Mouse (Mus musculus): ENCODE measurements around the gene Slc2a5. TPM values are rescaled to one million over a fixed set of nuclear protein-coding genes. Genes with fewer than 3 reads are reported as not detected.

Gene Slc2a5
- polyA plus RNA-seq, 1 experiment = 4.5 TPM

GRCm38 (mm10) chr4:150096309-150096708, 22.8 kb upstream of the Slc2a5 start:
- Histone ChIP-seq H3K4me3 (replicated peaks; ENCODE audit: extremely low read depth, low read depth, low read length) (no peak overlapping the region), H3K4me1 (ENCODE audit: control insufficient read depth, insufficient read depth, low read length) (no peaks in the 10 kb centered on the region)
- WGBS = 76% methylated on average over 7 of the region's 7 CpGs
- TF ChIP-seq CTCF (IDR thresholded peaks at IDR 0.05; ENCODE audit: insufficient read depth, low read length) (no peak), POLR2A (IDR thresholded peaks at IDR 0.05; ENCODE audit: borderline replicate concordance, extremely low read depth, low read depth, low read length) (no peak)
- no peak for DNase-seq

DNA sequence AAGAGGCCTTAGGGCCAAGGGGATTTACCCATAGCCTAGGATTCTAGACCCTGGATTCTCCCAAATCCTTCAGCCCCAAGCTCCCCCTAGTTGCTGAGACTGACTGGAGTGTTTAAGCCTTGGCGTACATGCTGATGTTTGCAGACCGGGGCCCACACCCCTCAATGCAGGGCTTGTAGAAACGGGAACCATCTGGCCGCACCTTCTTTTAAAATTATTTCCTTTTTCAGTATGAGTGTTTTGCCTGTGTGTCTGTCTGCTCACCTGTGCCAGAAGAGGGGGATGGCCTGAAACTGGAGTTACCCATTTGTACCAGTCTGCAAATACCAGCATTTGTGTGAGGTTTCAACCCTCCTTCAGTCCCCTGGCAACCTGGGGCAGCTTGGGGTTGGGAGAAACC, 21.2 kb upstream of the Slc2a5 start:
- Histone ChIP-seq H3K4me3 (replicated peaks; ENCODE audit: extremely low read depth, low read depth, low read length) (no peak overlapping the region), H3K4me1 (ENCODE audit: control insufficient read depth, insufficient read depth, low read length) (no peaks in the 10 kb centered on the region)
- 74% methylated on average over 4 of the region's 4 CpGs for WGBS
- no peak for DNase-seq
- no peak for TF ChIP-seq POLR2A (IDR thresholded peaks at IDR 0.05; ENCODE audit: borderline replicate concordance, extremely low read depth, low read depth, low read length)
- no peak for TF ChIP-seq CTCF (IDR thresholded peaks at IDR 0.05; ENCODE audit: insufficient read depth, low read length)

DNA sequence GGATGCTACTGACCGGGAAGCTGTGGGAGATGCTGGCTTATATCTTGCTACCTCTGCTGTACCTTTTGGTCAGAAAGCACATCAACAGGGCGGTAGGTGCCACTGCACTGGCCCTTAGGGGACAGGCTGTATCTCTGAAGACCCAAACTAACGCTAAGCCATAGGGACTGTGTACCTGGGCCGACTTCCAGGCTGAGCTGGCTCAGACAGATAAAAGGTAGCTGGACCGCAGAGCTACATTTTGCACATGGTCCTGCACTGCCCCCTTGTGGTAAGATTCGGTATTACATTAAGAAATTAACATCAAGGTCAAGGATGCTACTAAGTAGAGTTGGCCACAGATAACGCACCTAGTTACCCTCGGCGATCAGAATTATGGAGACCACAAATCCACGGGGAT, 20.2 kb upstream of the Slc2a5 start:
- H3K4me3 ChIP-seq (replicated peaks; ENCODE audit: extremely low read depth, low read depth, low read length) = no peak overlapping the region
- WGBS = 15% methylated on average over 10 of the region's 10 CpGs
- TF ChIP-seq CTCF (IDR thresholded peaks at IDR 0.05; ENCODE audit: insufficient read depth, low read length) (peak; percentile 79), POLR2A (IDR thresholded peaks at IDR 0.05; ENCODE audit: borderline replicate concordance, extremely low read depth, low read depth, low read length) (no peak)
- no peaks in the 10 kb centered on the region for H3K4me1 ChIP-seq (ENCODE audit: control insufficient read depth, insufficient read depth, low read length)
- peak; percentile 51 for DNase-seq

GRCm38 (mm10) chr4:150102822-150103221, 16.3 kb upstream of the Slc2a5 start:
- H3K4me3 ChIP-seq (replicated peaks; ENCODE audit: extremely low read depth, low read depth, low read length) = no peak overlapping the region
- DNase-seq = no peak
- no peaks in the 10 kb centered on the region for H3K4me1 ChIP-seq (ENCODE audit: control insufficient read depth, insufficient read depth, low read length)
- WGBS = 89% methylated on average over 7 of the region's 7 CpGs
- TF ChIP-seq CTCF (IDR thresholded peaks at IDR 0.05; ENCODE audit: insufficient read depth, low read length) (no peak), POLR2A (IDR thresholded peaks at IDR 0.05; ENCODE audit: borderline replicate concordance, extremely low read depth, low read depth, low read length) (no peak)

DNA sequence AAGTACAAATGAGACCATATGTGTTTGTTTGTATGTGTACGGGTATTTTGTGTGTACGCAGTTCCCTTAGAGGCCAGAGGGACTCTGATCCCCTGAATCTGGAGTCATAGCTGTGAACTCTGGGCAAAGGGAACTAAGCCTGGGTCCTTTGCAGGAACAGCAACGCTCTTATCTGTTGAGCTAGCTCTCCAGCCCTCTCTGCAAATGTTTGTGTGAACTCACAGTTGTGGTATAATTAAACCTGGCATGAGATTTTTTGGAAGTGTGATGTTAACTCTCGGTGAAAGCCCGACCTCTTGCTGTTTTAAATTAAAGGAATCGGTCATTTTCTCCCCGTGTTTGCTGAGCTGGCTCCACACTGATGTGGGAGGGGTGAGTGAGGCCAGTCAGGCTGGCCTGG, 13.4 kb upstream of the Slc2a5 start:
- no peak for DNase-seq
- Histone ChIP-seq H3K4me1 (ENCODE audit: control insufficient read depth, insufficient read depth, low read length) (no peaks in the 10 kb centered on the region), H3K4me3 (replicated peaks; ENCODE audit: extremely low read depth, low read depth, low read length) (no peak overlapping the region)
- 42% methylated on average over 7 of the region's 7 CpGs for WGBS
- TF ChIP-seq POLR2A (IDR thresholded peaks at IDR 0.05; ENCODE audit: borderline replicate concordance, extremely low read depth, low read depth, low read length) (no peak), CTCF (IDR thresholded peaks at IDR 0.05; ENCODE audit: insufficient read depth, low read length) (no peak)

GRCm38 (mm10) chr4:150106637-150107036, 12.4 kb upstream of the Slc2a5 start:
- 57% methylated on average over 5 of the region's 5 CpGs for WGBS
- no peak overlapping the region for H3K4me3 ChIP-seq (replicated peaks; ENCODE audit: extremely low read depth, low read depth, low read length)
- no peak for TF ChIP-seq CTCF (IDR thresholded peaks at IDR 0.05; ENCODE audit: insufficient read depth, low read length)
- no peak for TF ChIP-seq POLR2A (IDR thresholded peaks at IDR 0.05; ENCODE audit: borderline replicate concordance, extremely low read depth, low read depth, low read length)
- DNase-seq = no peak
- no peaks in the 10 kb centered on the region for H3K4me1 ChIP-seq (ENCODE audit: control insufficient read depth, insufficient read depth, low read length)

- Histone ChIP-seq H3K4me1 (ENCODE audit: control insufficient read depth, insufficient read depth, low read length) (no peaks in the 10 kb centered on the region), H3K4me3 (replicated peaks; ENCODE audit: extremely low read depth, low read depth, low read length) (no peak overlapping the region)
- no peak for DNase-seq
- WGBS = 51% methylated on average over 3 of the region's 3 CpGs
- TF ChIP-seq POLR2A (IDR thresholded peaks at IDR 0.05; ENCODE audit: borderline replicate concordance, extremely low read depth, low read depth, low read length) = no peak
- TF ChIP-seq CTCF (IDR thresholded peaks at IDR 0.05; ENCODE audit: insufficient read depth, low read length) = no peak
Observed at GRCm38 (mm10) chr4:150109636-150110035, 9.4 kb upstream of the Slc2a5 start.

GRCm38 (mm10) chr4:150110373-150110772, 8.7 kb upstream of the Slc2a5 start:
- no peak overlapping the region for H3K4me3 ChIP-seq (replicated peaks; ENCODE audit: extremely low read depth, low read depth, low read length)
- TF ChIP-seq POLR2A (IDR thresholded peaks at IDR 0.05; ENCODE audit: borderline replicate concordance, extremely low read depth, low read depth, low read length) (no peak), CTCF (IDR thresholded peaks at IDR 0.05; ENCODE audit: insufficient read depth, low read length) (no peak)
- WGBS = 78% methylated on average over 9 of the region's 9 CpGs
- H3K4me1 ChIP-seq (ENCODE audit: control insufficient read depth, insufficient read depth, low read length) = no peaks in the 10 kb centered on the region
- DNase-seq = no peak

GRCm38 (mm10) chr4:150112867-150113266, 6.2 kb upstream of the Slc2a5 start:
- TF ChIP-seq POLR2A (IDR thresholded peaks at IDR 0.05; ENCODE audit: borderline replicate concordance, extremely low read depth, low read depth, low read length) = no peak
- peak; percentile 92 for TF ChIP-seq CTCF (IDR thresholded peaks at IDR 0.05; ENCODE audit: insufficient read depth, low read length)
- WGBS = 5% methylated on average over 12 of the region's 15 CpGs
- peak; percentile 72 for DNase-seq
- H3K4me3 ChIP-seq (replicated peaks; ENCODE audit: extremely low read depth, low read depth, low read length) = no peak overlapping the region
- no peaks in the 10 kb centered on the region for H3K4me1 ChIP-seq (ENCODE audit: control insufficient read depth, insufficient read depth, low read length)

- Histone ChIP-seq H3K4me3 (replicated peaks; ENCODE audit: extremely low read depth, low read depth, low read length) (no peak overlapping the region), H3K4me1 (ENCODE audit: control insufficient read depth, insufficient read depth, low read length) (no peaks in the 10 kb centered on the region)
- no peak for DNase-seq
- 89% methylated on average over 26 of the region's 26 CpGs for WGBS
- TF ChIP-seq CTCF (IDR thresholded peaks at IDR 0.05; ENCODE audit: insufficient read depth, low read length) (no peak), POLR2A (IDR thresholded peaks at IDR 0.05; ENCODE audit: borderline replicate concordance, extremely low read depth, low read depth, low read length) (no peak)
Observed at GRCm38 (mm10) chr4:150114505-150115061, 4.5 kb upstream of the Slc2a5 start.
